Mouse (Mus musculus): ENCODE measurements around the gene Tom1l2.

DNA sequence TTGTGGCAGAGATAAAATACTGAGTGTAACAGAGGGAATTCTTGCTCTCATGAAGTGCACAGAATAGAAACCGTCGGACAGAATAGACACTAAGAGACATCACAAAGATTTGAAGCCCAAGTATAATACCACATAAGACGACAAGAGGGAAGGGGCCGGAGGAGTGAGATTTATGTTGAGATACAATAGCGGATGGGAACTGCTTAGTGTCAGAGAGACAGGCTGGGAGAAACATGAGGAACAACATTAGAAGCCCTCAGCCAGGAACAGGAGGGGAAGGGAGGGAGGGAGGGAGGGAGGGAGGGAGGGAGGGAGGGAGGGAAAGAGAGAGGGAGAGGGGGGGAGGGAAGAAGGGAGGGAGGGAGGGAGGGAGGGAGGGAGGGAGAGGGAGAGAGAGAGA is 74.9 kb downstream of the Tom1l2 start:
- TF ChIP-seq POLR2A (IDR thresholded peaks at IDR 0.05; ENCODE audit: borderline replicate concordance, insufficient read depth, low read length) (no peak), CTCF (IDR thresholded peaks at IDR 0.05; ENCODE audit: borderline replicate concordance, insufficient read depth, low read depth, low read length) (no peak)
